Mouse (Mus musculus) kidney, embryonic 14.5 days (tissue): ENCODE data around the gene Tssk2. TPM values are rescaled to one million over a fixed set of nuclear protein-coding genes. Genes with fewer than 3 reads are reported as not detected.
A peak's percentile ranks its signal among the peaks of the same experiment; 100 is the strongest.

Source experiments
- ATAC-seq: fragments of 200-750 bp; cut with Nextera tagmentation; 2 replicates; pipeline ENCODE4 v1.8.0; 2017; ENCODE audit warnings: moderate number of reproducible peaks, mild to moderate bottlenecking, moderate TSS enrichment, moderate library complexity; ENCODE audit not compliant: low FRiP score, low TSS enrichment
- H3K27ac ChIP-seq: fragments of 300-500 bp; sonication (generic); 2 replicates; pipeline ENCODE4 v1.5.1; 2014; ENCODE audit warnings: low read depth, mild to moderate bottlenecking, low read length, moderate library complexity, mixed read lengths
- H3K27me3 ChIP-seq: fragments of 300-500 bp; sonication (generic); 2 replicates; pipeline ENCODE4 v1.6.1; 2014; ENCODE audit warnings: mild to moderate bottlenecking, low read length; ENCODE audit not compliant: control insufficient read depth, insufficient read depth
- H3K36me3 ChIP-seq: fragments of 300-500 bp; sonication (generic); 2 replicates; pipeline ENCODE4 v1.6.1; 2014; ENCODE audit warnings: low read length, mixed read lengths; ENCODE audit not compliant: control insufficient read depth, insufficient read depth
- H3K4me1 ChIP-seq: fragments of 300-500 bp; sonication (generic); 2 replicates; pipeline ENCODE4 v1.6.1; 2014; ENCODE audit warnings: low read length, mixed read lengths; ENCODE audit not compliant: control insufficient read depth, insufficient read depth
- H3K4me2 ChIP-seq: fragments of 300-500 bp; sonication (generic); replicated peaks from 2 replicates; pipeline ENCODE4 v1.6.1; 2014; ENCODE audit warnings: low read depth, mild to moderate bottlenecking, low read length
- H3K4me3 ChIP-seq: fragments of 300-500 bp; sonication (generic); 2 replicates; pipeline ENCODE4 v1.5.1; 2014; ENCODE audit warnings: mild to moderate bottlenecking, low read length
- H3K9ac ChIP-seq: fragments of 300-500 bp; sonication (generic); 2 replicates; pipeline ENCODE4 v1.6.1; 2014; ENCODE audit warnings: low read depth, mild to moderate bottlenecking, low read length, moderate library complexity
- H3K9me3 ChIP-seq: fragments of 300-500 bp; sonication (generic); 2 replicates; pipeline ENCODE4 v1.6.1; 2016; ENCODE audit warnings: low read length; ENCODE audit not compliant: control insufficient read depth
- WGBS: fragments of 180-500 bp; shearing (Covaris S2); extraction: QIAGEN DNeasy Blood & Tissue Kit; methylation state at CpG from one replicate; pipeline ENCODE4 v1.1.7; 2014; 5-methylcytosine and 5-hydroxymethylcytosine counted together
- polyA plus RNA-seq: library from polyadenylated mRNA; unstranded; fragments of >200 nt; fragmentation: Nextera tagmentation; extraction: Ambion mirVana; gene quantifications from 2 replicates; pipeline ENCODE4 v1.2.1, GENCODE M21; 2014

Gene Tssk2
- polyA plus RNA-seq, 1 experiment from 2014 or later = not detected

DNA sequence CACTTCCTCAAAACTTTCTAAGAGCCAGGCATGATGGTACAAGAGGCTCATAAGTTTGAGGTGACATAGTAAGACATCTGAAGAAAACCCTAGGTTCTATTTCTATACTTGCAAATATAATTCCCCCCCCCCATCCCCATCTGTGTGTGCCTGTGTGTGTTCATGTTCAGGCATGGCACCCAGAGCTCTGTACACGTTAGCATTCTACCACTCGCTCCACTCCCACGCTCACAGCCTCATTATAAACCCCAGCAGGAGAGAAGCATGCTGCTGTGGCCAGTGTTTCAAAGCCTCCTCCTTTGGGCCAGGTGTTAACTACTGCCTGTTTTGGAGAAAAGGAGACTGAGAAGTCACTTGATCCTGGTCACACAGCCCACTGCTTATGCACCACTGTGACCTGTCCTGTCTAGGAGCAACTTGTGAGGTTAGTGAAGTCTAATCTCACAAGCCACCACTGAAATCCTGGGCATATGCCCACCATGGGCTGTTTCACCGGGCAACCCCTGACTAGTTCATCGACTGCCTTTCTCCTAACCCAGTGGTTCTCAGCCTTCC lies 33.5 kb downstream of the Tssk2 start:
- Histone ChIP-seq H3K4me2 (no peak overlapping the region), H3K9ac (no peak overlapping the region), H3K4me3 (no peak overlapping the region), H3K4me1 (0 out of 2 replicates have a peak, but pooled peaks cover 7% of the 10 kb centered on the region), H3K9me3 (no peaks in the 10 kb centered on the region), H3K27me3 (no peaks in the 10 kb centered on the region), H3K27ac (no peak overlapping the region), H3K36me3 (no peaks in the 10 kb centered on the region)
- ATAC-seq = no peak
- 77% methylated on average over 5 of the region's 5 CpGs for WGBS

DNA sequence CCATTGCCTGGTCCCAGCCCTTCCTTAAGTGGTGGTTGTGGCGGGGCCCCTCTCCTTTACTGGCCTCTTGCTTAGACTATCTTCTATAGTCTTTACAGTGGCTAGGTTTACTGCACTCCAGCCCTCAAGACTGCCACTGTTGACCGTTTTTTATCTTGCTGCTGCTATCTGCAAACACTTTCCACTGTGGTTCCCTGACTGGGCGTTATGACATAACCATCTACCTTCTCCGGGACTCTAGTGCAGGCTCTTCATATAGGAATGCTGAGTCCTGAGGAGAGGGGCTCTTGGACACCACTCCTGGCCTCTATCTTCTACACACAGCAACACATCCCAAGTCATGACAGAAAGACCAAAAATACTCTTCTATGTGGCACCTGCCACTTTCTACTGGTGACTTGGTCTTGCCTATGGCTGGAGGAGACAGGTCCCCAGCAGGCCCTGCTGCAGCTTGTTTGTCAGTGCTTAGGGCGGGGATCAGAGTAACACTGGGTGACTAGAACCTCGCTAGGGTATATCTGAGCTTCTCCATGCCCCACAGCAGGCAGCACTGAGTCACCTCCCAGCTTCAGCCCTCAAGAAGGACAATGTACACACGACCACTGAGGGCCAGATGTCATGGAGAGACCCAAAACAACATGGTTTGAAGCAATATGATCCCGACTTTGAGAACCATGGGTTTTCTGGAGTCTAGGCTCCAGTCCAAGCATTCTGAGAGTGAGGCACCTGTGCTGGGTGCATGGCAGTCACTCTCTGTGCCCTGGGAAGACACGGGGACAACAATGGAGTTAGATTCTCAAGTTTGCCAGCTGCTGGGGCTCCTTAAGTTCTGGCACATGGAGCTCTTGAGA lies 35.4 kb downstream of the Tssk2 start:
- Histone ChIP-seq H3K27me3 (no peaks in the 10 kb centered on the region), H3K36me3 (no peaks in the 10 kb centered on the region), H3K4me2 (no peak overlapping the region), H3K9me3 (no peaks in the 10 kb centered on the region), H3K27ac (no peak overlapping the region), H3K4me3 (no peak overlapping the region), H3K9ac (no peak overlapping the region), H3K4me1 (0 out of 2 replicates have a peak, but pooled peaks cover 1% of the 10 kb centered on the region)
- no peak for ATAC-seq
- 76% methylated on average over 9 of the region's 9 CpGs for WGBS

DNA sequence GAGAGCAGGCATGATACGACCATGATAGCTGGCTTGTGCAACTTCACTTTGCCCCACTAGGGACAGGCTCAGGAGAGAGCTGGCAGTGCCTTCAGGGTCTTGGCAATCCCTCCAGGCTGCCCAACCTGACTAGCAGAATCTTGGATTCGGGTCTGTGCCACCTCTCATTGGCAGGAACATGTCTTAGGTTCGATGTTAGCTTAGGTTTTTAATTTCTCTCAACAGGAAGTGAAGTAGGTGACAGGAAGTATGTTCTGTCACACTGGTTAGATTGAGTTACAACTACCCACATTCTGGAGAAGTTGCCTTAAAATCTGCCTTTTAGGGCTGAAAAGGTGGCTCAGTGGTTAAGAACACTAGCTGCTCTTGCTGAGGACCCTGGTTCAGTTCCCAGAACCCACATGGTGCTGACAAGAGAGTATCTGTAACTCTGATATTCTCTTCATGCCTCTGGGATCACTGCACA lies 36.0 kb downstream of the Tssk2 start:
- WGBS = 66% methylated on average over 3 of the region's 3 CpGs
- no peak for ATAC-seq
- H3K9me3 ChIP-seq = no peaks in the 10 kb centered on the region

GRCm38 (mm10) chr16:17936776-17937175 lies 38.3 kb downstream of the Tssk2 start:
- Histone ChIP-seq H3K4me3 (no peak overlapping the region), H3K27me3 (no peaks in the 10 kb centered on the region), H3K4me2 (no peak overlapping the region), H3K9ac (no peak overlapping the region), H3K27ac (no peak overlapping the region), H3K36me3 (no peaks in the 10 kb centered on the region), H3K4me1 (no peaks in the 10 kb centered on the region), H3K9me3 (no peaks in the 10 kb centered on the region)
- 81% methylated on average over 10 of the region's 10 CpGs for WGBS
- no peak for ATAC-seq

More for the DNA sequence above, 36.0 kb downstream of the Tssk2 start:
- Histone ChIP-seq H3K4me2 (no peak overlapping the region), H3K36me3 (no peaks in the 10 kb centered on the region), H3K9ac (no peak overlapping the region), H3K27ac (no peak overlapping the region), H3K4me3 (no peak overlapping the region), H3K27me3 (no peaks in the 10 kb centered on the region), H3K4me1 (no peaks in the 10 kb centered on the region)

- Histone ChIP-seq H3K27me3 (no peaks in the 10 kb centered on the region), H3K27ac (no peak overlapping the region), H3K4me3 (no peak overlapping the region), H3K9ac (no peak overlapping the region), H3K4me1 (no peaks in the 10 kb centered on the region), H3K36me3 (no peaks in the 10 kb centered on the region), H3K9me3 (no peaks in the 10 kb centered on the region), H3K4me2 (no peak overlapping the region)
- WGBS = 75% methylated on average over 7 of the region's 7 CpGs
- ATAC-seq = no peak
Observed at GRCm38 (mm10) chr16:17938187-17938586, 39.8 kb downstream of the Tssk2 start.

GRCm38 (mm10) chr16:17938821-17939220 lies 40.4 kb downstream of the Tssk2 start:
- Histone ChIP-seq H3K9ac (no peak overlapping the region), H3K27ac (no peak overlapping the region), H3K4me1 (no peaks in the 10 kb centered on the region), H3K27me3 (no peaks in the 10 kb centered on the region), H3K4me3 (no peak overlapping the region), H3K9me3 (no peaks in the 10 kb centered on the region), H3K4me2 (no peak overlapping the region), H3K36me3 (no peaks in the 10 kb centered on the region)
- 14% methylated on average over 7 of the region's 7 CpGs for WGBS
- peak; percentile 84; the same call in 1 of the 2 replicates for ATAC-seq

GRCm38 (mm10) chr16:17939255-17939751 lies 40.9 kb downstream of the Tssk2 start:
- Histone ChIP-seq H3K27ac (no peak overlapping the region), H3K9me3 (no peaks in the 10 kb centered on the region), H3K27me3 (no peaks in the 10 kb centered on the region), H3K9ac (no peak overlapping the region), H3K36me3 (no peaks in the 10 kb centered on the region), H3K4me3 (no peak overlapping the region), H3K4me1 (no peaks in the 10 kb centered on the region), H3K4me2 (no peak overlapping the region)
- ATAC-seq = no peak
- WGBS = 65% methylated on average over 9 of the region's 9 CpGs

DNA sequence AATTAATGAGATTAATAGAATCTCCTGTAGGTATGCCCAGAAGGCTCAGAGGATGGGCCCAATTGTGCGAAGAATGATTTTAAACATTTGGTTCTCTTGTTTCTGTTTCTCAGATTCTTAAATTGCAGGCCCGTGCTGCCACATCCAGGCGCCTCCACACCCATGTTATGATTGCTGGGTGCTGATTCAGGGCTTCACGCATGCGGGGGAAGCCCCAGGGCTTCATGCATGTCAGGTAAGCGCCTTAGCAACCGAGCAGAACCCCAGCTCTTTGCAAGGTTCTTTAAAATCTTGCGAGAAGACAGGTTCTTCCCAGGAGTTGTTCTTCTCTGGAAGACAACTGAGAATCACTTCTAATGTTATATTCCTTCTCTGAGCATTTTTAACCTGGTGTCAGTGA lies 45.0 kb downstream of the Tssk2 start:
- H3K27me3 ChIP-seq = no peaks in the 10 kb centered on the region
- WGBS = 66% methylated on average over 8 of the region's 8 CpGs
- H3K27ac ChIP-seq = no peak overlapping the region
- no peaks in the 10 kb centered on the region for H3K36me3 ChIP-seq
- no peak overlapping the region for H3K4me3 ChIP-seq
- no peak for ATAC-seq
- 0 out of 2 replicates have a peak, but pooled peaks cover 4% of the 10 kb centered on the region for H3K4me1 ChIP-seq
- no peak overlapping the region for H3K9ac ChIP-seq
- no peak overlapping the region for H3K4me2 ChIP-seq
- H3K9me3 ChIP-seq = no peaks in the 10 kb centered on the region
